Mouse (Mus musculus): Measurements from ENCODE around the gene Nol8.

Gene Nol8

GRCm38 (mm10) chr13:49684266-49684665 is 31.4 kb downstream of the Nol8 start:
- no peak for DNase-seq (ENCODE audit: extremely low spot score)

- no peak for DNase-seq (ENCODE audit: extremely low spot score)
These were observed 38.2 kb downstream of the Nol8 start for GRCm38 (mm10) chr13:49691056-49691455.

- DNase-seq (ENCODE audit: extremely low spot score) = no peak
These were observed 50.4 kb downstream of the Nol8 start for GRCm38 (mm10) chr13:49703216-49703779.

GRCm38 (mm10) chr13:49706032-49706690 is 53.3 kb downstream of the Nol8 start:
- DNase-seq (ENCODE audit: extremely low spot score) = no peak

GRCm38 (mm10) chr13:49708311-49708710 is 55.4 kb downstream of the Nol8 start:
- no peak for DNase-seq (ENCODE audit: extremely low spot score)

- no peak for DNase-seq (ENCODE audit: extremely low spot score)
These were observed 59.3 kb downstream of the Nol8 start for GRCm38 (mm10) chr13:49712047-49712721.

- DNase-seq (ENCODE audit: extremely low spot score) = no peak
These were observed 66.4 kb downstream of the Nol8 start for GRCm38 (mm10) chr13:49719310-49719709.
